Mouse (Mus musculus) hindbrain, embryonic 10.5 days (tissue): ENCODE data around the gene Meox1. TPM values are rescaled to one million over a fixed set of nuclear protein-coding genes. Genes with fewer than 3 reads are reported as not detected.

Experiments
- DNase-seq: peaks from one replicate; pipeline ENCODE4 v3.0.0-alpha.2; 2017; ENCODE audit warnings: low spot score
- H3K27ac ChIP-seq: fragments of 300-500 bp; sonication (generic); 2 replicates; pipeline ENCODE4 v1.5.1; 2016; ENCODE audit warnings: mild to moderate bottlenecking, moderate library complexity
- H3K27me3 ChIP-seq: fragments of 300-500 bp; sonication (generic); 2 replicates; pipeline ENCODE4 v1.6.1; 2016; ENCODE audit warnings: mild to moderate bottlenecking; ENCODE audit not compliant: poor library complexity, insufficient read depth, severe bottlenecking
- H3K36me3 ChIP-seq: fragments of 300-500 bp; sonication (generic); 2 replicates; pipeline ENCODE4 v1.6.1; 2016; ENCODE audit warnings: mild to moderate bottlenecking, moderate library complexity
- H3K4me1 ChIP-seq: fragments of 300-500 bp; sonication (generic); replicated peaks from 2 replicates; pipeline ENCODE4 v1.6.1; 2016; ENCODE audit warnings: mild to moderate bottlenecking
- H3K4me3 ChIP-seq: fragments of 300-500 bp; sonication (generic); 2 replicates; pipeline ENCODE4 v1.5.1; 2016; ENCODE audit warnings: mild to moderate bottlenecking, moderate library complexity
- H3K9me3 ChIP-seq: fragments of 300-500 bp; sonication (generic); 2 replicates; pipeline ENCODE4 v1.6.1; 2016; ENCODE audit warnings: mild to moderate bottlenecking, moderate library complexity
- WGBS: fragments of 180-500 bp; shearing (Covaris S2); methylation state at CpG from one replicate; pipeline ENCODE4 v1.1.7; 2016; 5-methylcytosine and 5-hydroxymethylcytosine counted together
- polyA plus RNA-seq: library from polyadenylated mRNA; unstranded; fragments of >200 nt; fragmentation: Nextera tagmentation; extraction: Ambion mirVana; gene quantifications from 2 replicates; pipeline ENCODE4 v1.2.1, GENCODE M21; 2016

Meox1 gene
- polyA plus RNA-seq, 1 experiment from 2014 or later = 1.6 TPM

DNA sequence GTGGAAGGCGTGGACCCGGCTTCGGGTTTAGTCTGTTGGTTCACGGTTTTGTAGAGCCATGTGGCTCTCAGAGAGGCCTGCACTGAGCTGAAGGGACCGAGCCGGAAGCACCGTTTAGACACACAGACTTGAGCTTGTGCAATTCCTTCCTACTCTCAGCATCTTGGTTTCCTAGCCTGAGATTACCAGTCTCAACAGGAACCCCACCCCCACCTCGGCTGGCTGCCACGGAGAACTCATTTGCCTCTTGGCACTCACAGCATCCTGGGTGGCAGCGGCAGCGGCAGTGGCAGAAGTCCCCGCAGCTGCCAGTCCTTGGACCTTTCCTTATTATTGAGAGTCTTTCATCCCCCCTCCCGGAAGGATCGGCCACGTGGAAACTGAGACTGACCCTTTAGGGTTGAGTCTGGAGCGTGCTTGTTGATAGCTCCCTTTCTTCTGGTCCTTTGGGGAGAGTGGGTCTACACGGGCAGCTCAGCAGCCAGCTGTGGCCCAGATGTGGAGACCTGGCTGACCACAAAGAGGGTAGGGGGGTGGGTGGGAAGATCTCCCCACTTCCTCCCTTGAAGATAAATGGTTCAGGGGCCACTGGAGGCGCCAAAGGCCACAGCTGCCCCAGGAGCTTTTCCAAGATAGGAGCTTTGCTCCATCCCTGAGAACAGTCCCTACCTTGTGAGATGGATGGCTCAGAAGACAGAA lies 24.0 kb downstream of the Meox1 start:
- peak overlapping the region; percentile 16; the same call in 1 of the 2 replicates for H3K27ac ChIP-seq
- H3K4me3 ChIP-seq = no peak overlapping the region
- no peaks in the 10 kb centered on the region for H3K36me3 ChIP-seq
- WGBS = 67% methylated on average over 18 of the region's 18 CpGs
- no peak for DNase-seq
- H3K9me3 ChIP-seq = no peaks in the 10 kb centered on the region
- H3K4me1 ChIP-seq = peaks cover 46% of the 10 kb centered on the region
- no peaks in the 10 kb centered on the region for H3K27me3 ChIP-seq

DNA sequence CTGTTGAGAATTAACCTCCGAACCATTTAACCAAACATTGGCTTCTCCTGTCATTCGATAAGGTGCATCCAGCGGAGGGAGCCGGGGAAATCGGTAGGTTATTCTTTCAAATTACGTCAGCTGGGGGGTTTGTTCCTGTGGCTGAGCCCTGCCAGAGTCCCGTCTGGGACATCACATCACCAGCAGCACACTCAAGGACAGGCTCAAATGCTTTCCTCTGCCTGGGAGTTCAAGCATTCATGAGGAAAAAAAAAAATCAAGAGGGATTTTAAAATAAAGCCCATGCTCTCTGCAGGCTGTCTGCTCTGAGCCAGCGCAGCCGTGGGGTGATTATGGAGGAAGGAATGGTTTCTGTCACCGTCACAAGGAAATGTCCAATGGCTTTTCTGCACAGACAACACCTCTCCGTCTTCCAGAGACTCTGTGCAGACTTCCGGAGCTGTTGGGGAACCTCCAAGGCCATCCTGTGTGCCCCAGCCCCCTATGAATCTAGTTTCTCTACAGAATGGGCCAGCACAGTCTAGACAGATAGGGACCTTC lies 26.6 kb downstream of the Meox1 start:
- Histone ChIP-seq H3K27ac (no peak overlapping the region), H3K4me1 (peaks cover 27% of the 10 kb centered on the region), H3K4me3 (no peak overlapping the region), H3K36me3 (no peaks in the 10 kb centered on the region), H3K27me3 (no peaks in the 10 kb centered on the region), H3K9me3 (no peaks in the 10 kb centered on the region)
- DNase-seq = no peak
- 69% methylated on average over 12 of the region's 12 CpGs for WGBS

DNA sequence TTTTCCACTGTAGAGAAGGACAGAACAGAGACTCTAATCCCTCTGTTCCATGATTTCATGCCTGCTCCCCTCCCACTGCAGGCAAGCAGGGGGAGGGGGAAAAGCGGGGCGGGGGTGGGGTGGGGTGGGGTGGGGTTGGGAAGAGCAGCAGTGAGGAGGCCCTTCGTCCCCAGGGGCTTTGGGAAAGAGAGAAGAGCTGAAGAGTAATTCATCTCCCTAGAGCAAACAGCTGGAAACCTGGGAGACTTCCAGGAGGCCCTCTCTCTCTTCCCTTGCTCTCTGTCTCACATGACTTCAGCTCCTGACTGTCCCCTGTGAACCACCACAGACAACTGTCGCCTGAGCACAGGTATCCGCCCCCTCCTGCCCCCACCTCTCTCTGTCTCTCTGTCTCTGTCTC lies 35.4 kb downstream of the Meox1 start:
- DNase-seq = no peak
- Histone ChIP-seq H3K9me3 (no peaks in the 10 kb centered on the region), H3K4me3 (no peak overlapping the region), H3K27me3 (no peaks in the 10 kb centered on the region), H3K4me1 (peaks cover 12% of the 10 kb centered on the region), H3K27ac (no peak overlapping the region; the same call in 1 of the 2 replicates), H3K36me3 (no peaks in the 10 kb centered on the region)
- 30% methylated on average over 5 of the region's 5 CpGs for WGBS

DNA sequence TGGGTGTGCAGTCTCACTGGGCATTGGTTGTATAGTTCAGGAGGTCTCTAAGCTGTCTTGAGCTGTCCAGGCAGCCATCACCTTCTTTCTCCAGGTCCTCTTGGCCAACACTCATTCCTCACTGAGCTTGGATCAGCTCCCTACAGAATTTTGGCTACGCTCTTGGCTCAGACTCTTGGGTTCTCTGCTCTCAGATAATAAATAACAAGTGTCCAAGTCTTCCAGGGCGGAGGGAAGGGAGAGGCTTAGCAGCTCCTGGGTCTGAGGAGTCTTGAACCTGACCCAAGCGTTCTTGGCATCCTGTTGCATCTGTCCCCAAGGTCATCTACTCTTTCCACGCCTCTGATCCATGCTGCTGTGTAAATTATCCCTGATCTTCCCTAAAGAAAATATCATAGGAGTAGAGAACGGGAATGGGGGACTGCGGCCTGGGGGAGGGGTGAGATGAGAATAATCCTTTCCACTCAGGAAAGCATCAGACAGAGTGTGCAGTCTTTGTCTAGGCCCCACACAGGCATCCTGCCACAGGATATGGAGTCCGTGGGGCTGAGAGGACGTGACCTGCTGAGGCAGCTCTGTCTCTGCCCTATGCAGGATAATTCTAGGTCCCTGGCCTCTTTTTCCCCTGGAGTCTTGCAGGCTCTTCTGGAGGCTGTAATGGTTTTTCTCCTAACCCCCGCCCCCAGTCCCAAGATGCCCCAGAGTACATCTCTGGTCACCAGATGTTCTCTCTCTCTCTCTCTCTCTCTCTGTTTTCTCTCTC lies 38.0 kb downstream of the Meox1 start:
- DNase-seq = no peak
- Histone ChIP-seq H3K36me3 (no peaks in the 10 kb centered on the region), H3K27me3 (no peaks in the 10 kb centered on the region), H3K27ac (no peak overlapping the region), H3K4me1 (peaks cover 18% of the 10 kb centered on the region), H3K9me3 (no peaks in the 10 kb centered on the region), H3K4me3 (no peak overlapping the region)
- 75% methylated on average over 9 of the region's 9 CpGs for WGBS

DNA sequence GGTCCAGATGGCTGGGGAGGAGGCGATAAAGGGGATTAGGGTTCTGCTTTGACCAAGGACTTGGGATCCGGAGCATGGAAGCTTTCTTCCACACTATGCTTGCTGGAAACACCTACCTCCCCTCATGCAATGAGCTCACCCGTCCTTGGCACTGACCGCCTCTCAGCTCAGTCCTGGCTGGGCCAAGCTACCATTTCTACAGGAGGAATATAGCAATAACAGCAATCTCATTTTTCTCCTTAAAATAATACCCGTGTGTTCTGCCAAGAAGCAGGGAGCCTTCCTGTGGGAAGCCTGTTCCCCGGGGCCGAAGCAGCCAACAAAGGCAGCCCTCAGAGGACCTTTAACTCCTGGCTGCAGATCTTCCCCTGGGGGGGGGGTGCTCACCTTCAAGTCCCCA lies 43.1 kb downstream of the Meox1 start:
- Histone ChIP-seq H3K36me3 (no peaks in the 10 kb centered on the region), H3K27me3 (no peaks in the 10 kb centered on the region), H3K4me1 (peaks cover 6% of the 10 kb centered on the region; the same call in 1 of the 2 replicates), H3K4me3 (no peak overlapping the region), H3K27ac (no peak overlapping the region), H3K9me3 (no peaks in the 10 kb centered on the region)
- DNase-seq = no peak
- WGBS = 77% methylated on average over 7 of the region's 7 CpGs

DNA sequence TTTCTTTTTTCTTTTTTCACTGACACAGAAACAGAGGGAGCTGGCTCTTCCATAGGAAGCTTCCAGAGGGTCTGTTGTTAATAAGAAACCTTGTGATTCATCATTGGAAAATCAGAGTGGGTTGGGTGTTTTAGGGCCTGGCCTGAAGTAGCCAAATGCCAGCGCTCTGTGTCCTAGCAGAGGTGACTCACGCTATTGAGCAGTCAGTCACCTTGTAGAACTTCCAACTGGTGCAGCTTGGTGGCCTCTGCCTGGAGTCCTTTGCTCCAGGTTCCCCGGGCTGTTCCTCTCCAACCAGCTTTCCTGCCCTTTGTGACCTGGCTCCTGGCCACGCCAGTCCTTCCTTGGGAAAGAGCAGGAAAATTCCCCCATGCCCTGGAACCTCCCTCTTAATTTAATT lies 44.9 kb downstream of the Meox1 start:
- H3K4me1 ChIP-seq = peaks cover 6% of the 10 kb centered on the region; the same call in 1 of the 2 replicates
- no peaks in the 10 kb centered on the region for H3K27me3 ChIP-seq
- no peak overlapping the region for H3K4me3 ChIP-seq
- no peak overlapping the region for H3K27ac ChIP-seq
- 0 out of 2 replicates have a peak, but pooled peaks cover 2% of the 10 kb centered on the region for H3K9me3 ChIP-seq
- 78% methylated on average over 4 of the region's 4 CpGs for WGBS
- no peaks in the 10 kb centered on the region for H3K36me3 ChIP-seq
- DNase-seq = no peak

DNA sequence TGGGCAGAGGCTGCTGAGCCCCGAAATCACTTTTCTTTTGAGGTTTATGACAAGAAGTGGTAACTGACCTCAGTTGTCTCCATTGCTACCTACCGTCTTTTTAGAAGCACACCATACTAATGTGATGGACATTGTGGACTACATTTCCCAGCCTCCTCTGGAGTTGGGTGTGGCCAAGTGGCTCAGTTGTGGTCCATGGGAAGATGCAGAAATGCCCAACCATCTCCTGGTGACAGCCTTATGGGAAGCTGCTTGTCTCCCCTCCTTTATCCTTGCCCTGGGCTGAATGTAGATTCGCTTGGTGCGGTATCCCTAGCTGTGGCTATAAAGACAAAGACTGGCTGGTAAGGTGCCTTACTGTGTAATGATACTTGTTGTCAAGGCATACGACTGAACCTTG lies 46.7 kb downstream of the Meox1 start:
- Histone ChIP-seq H3K4me1 (peaks cover 6% of the 10 kb centered on the region; the same call in 1 of the 2 replicates), H3K27me3 (no peaks in the 10 kb centered on the region), H3K36me3 (no peaks in the 10 kb centered on the region), H3K4me3 (no peak overlapping the region), H3K9me3 (0 out of 2 replicates have a peak, but pooled peaks cover 2% of the 10 kb centered on the region), H3K27ac (no peak overlapping the region)
- WGBS = 81% methylated on average over 5 of the region's 5 CpGs
- DNase-seq = no peak

DNA sequence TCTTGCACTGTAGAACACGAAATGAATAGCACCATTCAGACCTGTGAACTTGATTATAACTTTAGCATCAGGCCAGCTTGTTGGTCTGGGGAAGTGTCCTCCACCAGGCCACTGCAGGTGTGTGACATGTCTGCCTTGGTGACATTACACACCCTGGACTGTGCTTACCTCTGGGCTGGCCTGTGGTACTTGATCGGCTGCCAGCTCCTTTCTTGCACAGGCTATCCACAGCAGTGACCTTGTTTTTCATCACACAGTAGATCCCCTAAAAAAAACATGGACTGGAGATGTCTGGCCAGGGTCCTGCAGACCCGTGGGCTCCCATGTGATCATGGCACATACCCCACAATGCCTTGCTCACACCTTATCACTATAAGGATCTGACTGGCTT lies 51.4 kb downstream of the Meox1 start:
- 85% methylated on average over 3 of the region's 3 CpGs for whole genome bisulfite sequencing
- Histone ChIP-seq H3K36me3 (no peaks in the 10 kb centered on the region), H3K27me3 (no peaks in the 10 kb centered on the region), H3K9me3 (0 out of 2 replicates have a peak, but pooled peaks cover 9% of the 10 kb centered on the region), H3K4me3 (no peak overlapping the region), H3K27ac (no peak overlapping the region), H3K4me1 (no peaks in the 10 kb centered on the region)
- DNase-seq = no peak

DNA sequence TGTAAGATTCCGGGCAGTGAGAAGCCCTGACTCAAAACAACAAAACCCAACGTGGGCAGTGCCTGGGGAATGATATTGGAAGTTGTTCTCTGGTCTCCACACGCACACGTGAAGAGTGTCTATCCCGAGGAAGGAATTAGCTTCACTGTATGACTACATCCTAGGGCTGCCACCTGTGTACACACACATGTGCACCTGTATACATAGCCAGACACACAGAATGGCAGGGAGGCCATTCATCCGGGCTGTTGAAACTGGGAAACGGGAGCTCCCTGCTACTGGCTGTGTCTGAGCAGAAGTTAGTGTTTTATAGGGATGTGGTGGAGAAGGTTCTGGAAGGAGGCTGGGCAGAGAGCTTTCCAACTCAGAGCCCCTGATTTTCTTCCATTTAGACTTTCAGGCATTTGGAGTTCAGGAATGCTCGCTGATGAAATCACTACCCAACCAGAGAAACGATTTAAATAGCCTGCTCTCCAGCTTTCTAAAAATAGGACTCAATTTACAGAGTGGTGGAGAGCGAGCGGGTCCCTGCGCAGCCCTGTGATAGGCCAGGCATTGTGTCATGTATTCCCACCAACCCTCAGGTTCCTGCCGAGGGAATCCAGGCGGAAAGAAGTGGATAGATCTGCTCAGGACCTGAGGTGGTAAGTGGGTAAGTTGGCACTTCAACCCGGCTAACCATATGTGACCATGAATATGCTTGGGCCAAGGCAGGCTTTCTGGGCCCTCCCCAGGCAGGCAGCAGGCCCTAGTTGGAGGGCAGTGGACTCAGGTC lies 52.0 kb downstream of the Meox1 start:
- Histone ChIP-seq H3K27ac (no peak overlapping the region), H3K4me1 (no peaks in the 10 kb centered on the region), H3K9me3 (0 out of 2 replicates have a peak, but pooled peaks cover 9% of the 10 kb centered on the region), H3K27me3 (no peaks in the 10 kb centered on the region), H3K4me3 (no peak overlapping the region), H3K36me3 (no peaks in the 10 kb centered on the region)
- no peak for DNase-seq
- WGBS = 89% methylated on average over 15 of the region's 15 CpGs

GRCm38 (mm10) chr11:101840405-101840804 lies 53.8 kb downstream of the Meox1 start:
- Histone ChIP-seq H3K4me1 (no peaks in the 10 kb centered on the region), H3K27me3 (no peaks in the 10 kb centered on the region), H3K9me3 (0 out of 2 replicates have a peak, but pooled peaks cover 9% of the 10 kb centered on the region), H3K4me3 (no peak overlapping the region), H3K27ac (no peak overlapping the region), H3K36me3 (no peaks in the 10 kb centered on the region)
- WGBS = 92% methylated on average over 3 of the region's 3 CpGs
- DNase-seq = no peak

- H3K4me1 ChIP-seq = peaks cover 4% of the 10 kb centered on the region; the same call in 1 of the 2 replicates
- no peak for DNase-seq
- H3K36me3 ChIP-seq = no peaks in the 10 kb centered on the region
- no peak overlapping the region for H3K27ac ChIP-seq
- no peaks in the 10 kb centered on the region for H3K27me3 ChIP-seq
- WGBS = 54% methylated on average over 8 of the region's 8 CpGs
- no peak overlapping the region for H3K4me3 ChIP-seq
- 0 out of 2 replicates have a peak, but pooled peaks cover 7% of the 10 kb centered on the region for H3K9me3 ChIP-seq
Measured at GRCm38 (mm10) chr11:101839426-101839825, 54.7 kb downstream of the Meox1 start.

GRCm38 (mm10) chr11:101832001-101832400 lies 62.2 kb downstream of the Meox1 start:
- WGBS = 74% methylated on average over 7 of the region's 7 CpGs
- Histone ChIP-seq H3K27me3 (no peaks in the 10 kb centered on the region), H3K9me3 (no peaks in the 10 kb centered on the region), H3K36me3 (no peaks in the 10 kb centered on the region), H3K27ac (peak overlapping the region; percentile 13; the same call in 1 of the 2 replicates), H3K4me1 (peaks cover 35% of the 10 kb centered on the region), H3K4me3 (no peak overlapping the region)
- no peak for DNase-seq
